Mouse (Mus musculus): ENCODE measurements around the gene Phkg2. TPM values are rescaled to one million over a fixed set of nuclear protein-coding genes. Genes with fewer than 3 reads are reported as not detected.
"Not testable (repeated sequence)": the region's sequence is repeated elsewhere in the genome, so short reads cannot be mapped to it uniquely, and the experiment has no call there.

The Phkg2 gene
- total RNA-seq, 1 experiment from 2014 or later: 75.1 TPM

GRCm38 (mm10) chr7:127596747-127597146 is 23.6 kb downstream of the Phkg2 start:
- no peak for ATAC-seq (replicated peaks; ENCODE audit: insufficient number of reproducible peaks, low FRiP score, low TSS enrichment, poor library complexity, severe bottlenecking)

- no peak for ATAC-seq (replicated peaks; ENCODE audit: insufficient number of reproducible peaks, low FRiP score, low TSS enrichment, poor library complexity, severe bottlenecking)
Measured at GRCm38 (mm10) chr7:127600612-127601011, 27.5 kb downstream of the Phkg2 start.

- no peak for ATAC-seq (replicated peaks; ENCODE audit: insufficient number of reproducible peaks, low FRiP score, low TSS enrichment, poor library complexity, severe bottlenecking)
Measured at GRCm38 (mm10) chr7:127601735-127602134, 28.6 kb downstream of the Phkg2 start.

GRCm38 (mm10) chr7:127602903-127603302 is 29.8 kb downstream of the Phkg2 start:
- ATAC-seq (replicated peaks; ENCODE audit: insufficient number of reproducible peaks, low FRiP score, low TSS enrichment, poor library complexity, severe bottlenecking): no peak

GRCm38 (mm10) chr7:127604256-127604655 is 31.1 kb downstream of the Phkg2 start:
- no peak for ATAC-seq (replicated peaks; ENCODE audit: insufficient number of reproducible peaks, low FRiP score, low TSS enrichment, poor library complexity, severe bottlenecking)

- no peak for ATAC-seq (replicated peaks; ENCODE audit: insufficient number of reproducible peaks, low FRiP score, low TSS enrichment, poor library complexity, severe bottlenecking)
Measured at GRCm38 (mm10) chr7:127607150-127607549, 34.0 kb downstream of the Phkg2 start.

GRCm38 (mm10) chr7:127611011-127611410 is 37.9 kb downstream of the Phkg2 start:
- no peak for ATAC-seq (replicated peaks; ENCODE audit: insufficient number of reproducible peaks, low FRiP score, low TSS enrichment, poor library complexity, severe bottlenecking)

- ATAC-seq (replicated peaks; ENCODE audit: insufficient number of reproducible peaks, low FRiP score, low TSS enrichment, poor library complexity, severe bottlenecking): no peak
Measured at GRCm38 (mm10) chr7:127611561-127611960, 38.4 kb downstream of the Phkg2 start.

GRCm38 (mm10) chr7:127613501-127613900 is 40.4 kb downstream of the Phkg2 start:
- no peak for ATAC-seq (replicated peaks; ENCODE audit: insufficient number of reproducible peaks, low FRiP score, low TSS enrichment, poor library complexity, severe bottlenecking)

GRCm38 (mm10) chr7:127614091-127614490 is 41.0 kb downstream of the Phkg2 start:
- no peak for ATAC-seq (replicated peaks; ENCODE audit: insufficient number of reproducible peaks, low FRiP score, low TSS enrichment, poor library complexity, severe bottlenecking)

- no peak for ATAC-seq (replicated peaks; ENCODE audit: insufficient number of reproducible peaks, low FRiP score, low TSS enrichment, poor library complexity, severe bottlenecking)
Measured at GRCm38 (mm10) chr7:127614511-127614890, 41.4 kb downstream of the Phkg2 start.

GRCm38 (mm10) chr7:127614891-127615843 is 42.0 kb downstream of the Phkg2 start, which contains the start of gene Zfp629:
Zfp629 (minus strand) TSS chr7:127615797.
- peak; percentile 7; the same call in 1 of the 2 replicates for ATAC-seq (replicated peaks; ENCODE audit: insufficient number of reproducible peaks, low FRiP score, low TSS enrichment, poor library complexity, severe bottlenecking)

GRCm38 (mm10) chr7:127616336-127616735 is 43.2 kb downstream of the Phkg2 start:
- no peak for ATAC-seq (replicated peaks; ENCODE audit: insufficient number of reproducible peaks, low FRiP score, low TSS enrichment, poor library complexity, severe bottlenecking)

GRCm38 (mm10) chr7:127616881-127617280 is 43.7 kb downstream of the Phkg2 start:
- no peak for ATAC-seq (replicated peaks; ENCODE audit: insufficient number of reproducible peaks, low FRiP score, low TSS enrichment, poor library complexity, severe bottlenecking)

GRCm38 (mm10) chr7:127617962-127618361 is 44.8 kb downstream of the Phkg2 start:
- no peak for ATAC-seq (replicated peaks; ENCODE audit: insufficient number of reproducible peaks, low FRiP score, low TSS enrichment, poor library complexity, severe bottlenecking)

GRCm38 (mm10) chr7:127618402-127618801 is 45.3 kb downstream of the Phkg2 start:
- ATAC-seq (replicated peaks; ENCODE audit: insufficient number of reproducible peaks, low FRiP score, low TSS enrichment, poor library complexity, severe bottlenecking): not testable (repeated sequence)

GRCm38 (mm10) chr7:127626039-127626438 is 52.9 kb downstream of the Phkg2 start:
- no peak for ATAC-seq (replicated peaks; ENCODE audit: insufficient number of reproducible peaks, low FRiP score, low TSS enrichment, poor library complexity, severe bottlenecking)

GRCm38 (mm10) chr7:127626471-127626870 is 53.3 kb downstream of the Phkg2 start:
- no peak for ATAC-seq (replicated peaks; ENCODE audit: insufficient number of reproducible peaks, low FRiP score, low TSS enrichment, poor library complexity, severe bottlenecking)

- ATAC-seq (replicated peaks; ENCODE audit: insufficient number of reproducible peaks, low FRiP score, low TSS enrichment, poor library complexity, severe bottlenecking): no peak
Measured at GRCm38 (mm10) chr7:127628646-127629045, 55.5 kb downstream of the Phkg2 start.

- ATAC-seq (replicated peaks; ENCODE audit: insufficient number of reproducible peaks, low FRiP score, low TSS enrichment, poor library complexity, severe bottlenecking): no peak
Measured at GRCm38 (mm10) chr7:127631416-127631815, 58.3 kb downstream of the Phkg2 start.
